In the genomic region with DNA sequence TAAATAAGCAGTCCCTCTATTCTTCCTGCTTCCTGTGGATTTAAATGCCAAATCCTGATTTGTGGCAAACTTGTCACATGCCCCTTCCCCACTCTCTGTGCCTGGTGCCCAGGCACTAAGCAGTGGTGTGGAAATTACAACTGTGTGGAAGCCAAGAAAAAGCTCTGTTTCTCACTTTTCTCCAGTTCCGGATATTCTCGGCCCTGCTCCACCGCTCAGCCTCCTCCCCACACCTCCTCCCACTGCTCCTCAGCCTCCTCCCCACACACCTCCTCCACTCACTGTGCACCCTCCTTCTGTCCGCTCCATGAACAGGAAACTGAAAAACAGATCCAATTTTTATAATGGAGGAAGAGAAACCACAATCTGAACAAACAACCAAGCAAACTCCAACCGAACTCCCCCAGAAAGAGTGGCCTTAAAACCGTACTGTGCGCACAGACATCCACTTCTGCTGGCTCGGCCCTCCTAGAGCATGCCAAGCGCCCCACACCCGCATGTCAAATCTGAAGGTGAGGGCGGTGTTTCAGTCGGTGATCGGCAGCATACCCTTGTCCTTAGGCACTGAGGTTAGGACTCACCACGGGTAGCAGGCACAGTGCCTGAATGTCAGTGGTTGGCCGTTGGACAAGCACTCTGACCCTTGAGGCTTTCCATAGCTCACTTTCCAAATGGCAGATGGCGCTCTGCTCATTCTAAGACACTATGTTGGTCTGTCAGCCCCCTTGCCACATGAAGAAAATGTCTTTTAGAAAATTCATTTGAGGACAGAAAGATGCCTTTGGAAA, we compare ENCODE assay signal across 10 mouse cellular contexts.
DNase-seq lines count a peak whose midpoint lies in the region; ATAC-seq lines count a peak whose summit lies in the region.
"Had no signal": no experiment of that assay in that cellular context is flagged by ENCODE, and none has a peak within 500 bp of the region (broad histone marks: within the 10 kb centered on the region; RNA-seq: fewer than 3 reads in every experiment).

No protein-coding gene starts in this region.

- ATAC-seq in forebrain, embryonic 11.5 days (replicated peaks; ENCODE audit: low FRiP score) = no peak
- no peak for ATAC-seq in forebrain, embryonic 12.5 days (ENCODE audit: low FRiP score)
- peak; percentile 41 for ATAC-seq in forebrain, embryonic 15.5 days (replicated peaks)

- H3K9ac ChIP-seq in forebrain, embryonic 11.5 days (ENCODE audit: low read length) = no peak overlapping the region
- no peak overlapping the region for H3K9ac ChIP-seq in forebrain, embryonic 12.5 days
- no peak overlapping the region for H3K9ac ChIP-seq in forebrain, embryonic 15.5 days (replicated peaks)

- no peak overlapping the region for H3K27ac ChIP-seq in forebrain, embryonic 11.5 days (ENCODE audit: low read depth, low read length)
- H3K27ac ChIP-seq in forebrain, embryonic 12.5 days = no peak overlapping the region
- H3K27ac ChIP-seq in forebrain, embryonic 15.5 days (replicated peaks) = peak overlapping the region; percentile 62

- peak; percentile 49 for DNase-seq in forebrain, embryonic 11.5 days (ENCODE audit: low spot score)
- DNase-seq in Muller cell, postnatal 12 days (ENCODE audit: inconsistent ontology term) = peak; percentile 4
- DNase-seq in left cerebral cortex, adult 9 months (ENCODE audit: low spot score in 2 of 2) = peak; percentile 67 to 84
- DNase-seq in lung, postnatal 4 days = no peak
- DNase-seq in thymus, postnatal 36 days = no peak
- no peak for DNase-seq in ovary, postnatal 14 days (ENCODE audit: low spot score)
- DNase-seq: heart, postnatal 14 days; lung, postnatal 10 days had no signal

- H3K36me3 ChIP-seq in forebrain, embryonic 11.5 days (ENCODE audit: control insufficient read depth, insufficient read depth, low read length) = peaks cover 3% of the 10 kb centered on the region; the same call in 1 of the 2 replicates
- peaks cover 20% of the 10 kb centered on the region for H3K36me3 ChIP-seq in forebrain, embryonic 12.5 days (replicated peaks)
- H3K36me3 ChIP-seq in forebrain, embryonic 15.5 days = peaks cover 8% of the 10 kb centered on the region; the same call in 1 of the 2 replicates

- no peak overlapping the region for H3K4me3 ChIP-seq in forebrain, embryonic 11.5 days (ENCODE audit: low read depth, low read length)
- H3K4me3 ChIP-seq in forebrain, embryonic 12.5 days (replicated peaks) = no peak overlapping the region
- no peak overlapping the region for H3K4me3 ChIP-seq in forebrain, embryonic 15.5 days

- H3K4me2 ChIP-seq in forebrain, embryonic 11.5 days (ENCODE audit: low read depth, low read length, severe bottlenecking) = no peak overlapping the region
- no peak overlapping the region for H3K4me2 ChIP-seq in forebrain, embryonic 12.5 days
- no peak overlapping the region for H3K4me2 ChIP-seq in forebrain, embryonic 15.5 days (replicated peaks)

- no peaks in the 10 kb centered on the region for H3K27me3 ChIP-seq in forebrain, embryonic 11.5 days (ENCODE audit: control insufficient read depth, insufficient read depth, low read length)
- H3K27me3 ChIP-seq in forebrain, embryonic 12.5 days = no peaks in the 10 kb centered on the region
- no peaks in the 10 kb centered on the region for H3K27me3 ChIP-seq in forebrain, embryonic 15.5 days

- WGBS in forebrain, embryonic 11.5 days = 89% methylated on average over 16 of the region's 16 CpGs
- WGBS in forebrain, embryonic 12.5 days = 90% methylated on average over 16 of the region's 16 CpGs
- WGBS in forebrain, embryonic 15.5 days = 77% methylated on average over 16 of the region's 16 CpGs

- no peaks in the 10 kb centered on the region for H3K9me3 ChIP-seq in forebrain, embryonic 11.5 days (ENCODE audit: control insufficient read depth, low read length)
- no peaks in the 10 kb centered on the region for H3K9me3 ChIP-seq in forebrain, embryonic 12.5 days
- no peaks in the 10 kb centered on the region for H3K9me3 ChIP-seq in forebrain, embryonic 15.5 days

- no peaks in the 10 kb centered on the region for H3K4me1 ChIP-seq in forebrain, embryonic 11.5 days (replicated peaks; ENCODE audit: control insufficient read depth, insufficient read depth, low read length)
- peaks cover 22% of the 10 kb centered on the region for H3K4me1 ChIP-seq in forebrain, embryonic 12.5 days
- H3K4me1 ChIP-seq in forebrain, embryonic 15.5 days = peaks cover 61% of the 10 kb centered on the region

Comparison
In these comparisons a context has a peak if more than half of its experiments do, and no peak if none do; other contexts are left out.
1. DNase-seq: peak in forebrain, embryonic 11.5 days (single experiment), Muller cell, postnatal 12 days (single experiment) and left cerebral cortex, adult 9 months (2 of 2); none in lung, postnatal 4 days (0 of 2), thymus, postnatal 36 days (0 of 2) and ovary, postnatal 14 days (single experiment).